Mouse (Mus musculus) layer of hippocampus, adult 18-20 months (tissue): Measurements from ENCODE around the gene Glb1l2. TPM values are rescaled to one million over a fixed set of nuclear protein-coding genes. Genes with fewer than 3 reads are reported as not detected.
A peak's percentile ranks its signal among the peaks of the same experiment; 100 is the strongest.

Source experiments
- DNase-seq, 2 experiments: peaks; one replicate each; pipeline ENCODE4 v3.0.0; 2022; ENCODE audit warnings: low spot score in 2 of 2
- total RNA-seq, 2 experiments: library from RNA; stranded (reverse); gene quantifications; 2 replicates each; pipeline ENCODE4 v1.2.3; 2021

Gene Glb1l2
- total RNA-seq, 2 experiments from 2014 or later: 0.23 to 0.47 TPM

- peak in 1 of 2 experiments; percentile 62 for DNase-seq
These were observed 72.9 kb downstream of the Glb1l2 start, which contains the start of gene B3gat1 for GRCm38 (mm10) chr9:26733206-26733891. TSS of gene B3gat1 (plus strand) at chr9:26733728.

- peak in 1 of 2 experiments; percentile 81 for DNase-seq
These were observed 77.7 kb downstream of the Glb1l2 start for GRCm38 (mm10) chr9:26728556-26728955.

- DNase-seq: no peak
These were observed 78.8 kb downstream of the Glb1l2 start for GRCm38 (mm10) chr9:26727445-26727844.

- no peak for DNase-seq
These were observed 80.6 kb downstream of the Glb1l2 start for GRCm38 (mm10) chr9:26725709-26726108.

- DNase-seq: no peak
These were observed 84.5 kb downstream of the Glb1l2 start for GRCm38 (mm10) chr9:26721771-26722170.

- DNase-seq: no peak
These were observed 87.9 kb downstream of the Glb1l2 start for GRCm38 (mm10) chr9:26718388-26718787.

Other genes with a start within 250 kb of the Glb1l2 start
- gene B3gat1, start 72.7 kb downstream of the Glb1l2 start, total RNA-seq: 100 to 1,000 TPM; 234 to 262 TPM
- gene Glb1l3, start 54.4 kb upstream of the Glb1l2 start, total RNA-seq: not detected
- gene Gm1110, start 116.6 kb upstream of the Glb1l2 start, total RNA-seq: not detected
- 10 to 100 TPM; 41.0 to 41.2 TPM for gene Acad8, start 193.1 kb upstream of the Glb1l2 start, total RNA-seq
- gene Thyn1, start 193.2 kb upstream of the Glb1l2 start, total RNA-seq: 100 to 1,000 TPM in 1 of 2 experiments, 10 to 100 TPM in 1; 92.7 to 100 TPM
- gene Vps26b, start 223.6 kb upstream of the Glb1l2 start, total RNA-seq: 100 to 1,000 TPM; 109 to 111 TPM
- 10 to 100 TPM; 16.6 to 18.2 TPM for gene Ncapd3, start 223.7 kb upstream of the Glb1l2 start, total RNA-seq